Mouse (Mus musculus) neural tube, embryonic 14.5 days (tissue): Measurements from ENCODE around the gene Vps41. TPM values are rescaled to one million over a fixed set of nuclear protein-coding genes. Genes with fewer than 3 reads are reported as not detected.

Experiments used
- ATAC-seq: fragments of 200-750 bp; cut with Nextera tagmentation; 2 replicates; pipeline ENCODE4 v1.8.0; 2017; ENCODE audit warnings: low read depth, mild to moderate bottlenecking, moderate TSS enrichment, moderate library complexity
- H3K27ac ChIP-seq: fragments of 300-500 bp; sonication (generic); 2 replicates; pipeline ENCODE4 v1.5.1; 2014; ENCODE audit warnings: low read depth, mild to moderate bottlenecking, control low read depth, low read length, moderate library complexity, mixed read lengths
- H3K27me3 ChIP-seq: fragments of 300-500 bp; sonication (generic); 2 replicates; pipeline ENCODE4 v1.6.1; 2014; ENCODE audit warnings: low read length; ENCODE audit not compliant: control insufficient read depth, insufficient read depth
- H3K36me3 ChIP-seq: fragments of 300-500 bp; sonication (generic); 2 replicates; pipeline ENCODE4 v1.6.1; 2014; ENCODE audit warnings: low read length, mixed read lengths; ENCODE audit not compliant: control insufficient read depth, insufficient read depth
- H3K4me1 ChIP-seq: fragments of 300-500 bp; sonication (generic); 2 replicates; pipeline ENCODE4 v1.6.1; 2014; ENCODE audit warnings: low read length; ENCODE audit not compliant: control insufficient read depth, insufficient read depth
- H3K4me2 ChIP-seq: fragments of 300-500 bp; sonication (generic); 2 replicates; pipeline ENCODE4 v1.6.1; 2014; ENCODE audit warnings: mild to moderate bottlenecking, low read depth, low read length, control low read depth
- H3K4me3 ChIP-seq: fragments of 300-500 bp; sonication (generic); 2 replicates; pipeline ENCODE4 v1.5.1; 2014; ENCODE audit warnings: low read depth, low read length, control low read depth, mixed read lengths
- H3K9ac ChIP-seq: fragments of 300-500 bp; sonication (generic); replicated peaks from 2 replicates; pipeline ENCODE4 v1.6.1; 2014; ENCODE audit warnings: low read depth, mild to moderate bottlenecking, control low read depth, low read length, mixed read lengths
- H3K9me3 ChIP-seq: fragments of 300-500 bp; sonication (generic); 2 replicates; pipeline ENCODE4 v1.6.1; 2016; ENCODE audit warnings: low read length; ENCODE audit not compliant: control insufficient read depth
- WGBS: fragments of 180-500 bp; shearing (Covaris S2); extraction: QIAGEN DNeasy Blood & Tissue Kit; methylation state at CpG from one replicate; pipeline ENCODE4 v1.1.7; 2014; 5-methylcytosine and 5-hydroxymethylcytosine counted together
- polyA plus RNA-seq: library from polyadenylated mRNA; unstranded; fragments of >200 nt; fragmentation: Nextera tagmentation; extraction: Ambion mirVana; gene quantifications from 2 replicates; pipeline ENCODE4 v1.2.1, GENCODE M21; 2014

Gene Vps41
- polyA plus RNA-seq, 1 experiment from 2014 or later = 131 TPM

DNA sequence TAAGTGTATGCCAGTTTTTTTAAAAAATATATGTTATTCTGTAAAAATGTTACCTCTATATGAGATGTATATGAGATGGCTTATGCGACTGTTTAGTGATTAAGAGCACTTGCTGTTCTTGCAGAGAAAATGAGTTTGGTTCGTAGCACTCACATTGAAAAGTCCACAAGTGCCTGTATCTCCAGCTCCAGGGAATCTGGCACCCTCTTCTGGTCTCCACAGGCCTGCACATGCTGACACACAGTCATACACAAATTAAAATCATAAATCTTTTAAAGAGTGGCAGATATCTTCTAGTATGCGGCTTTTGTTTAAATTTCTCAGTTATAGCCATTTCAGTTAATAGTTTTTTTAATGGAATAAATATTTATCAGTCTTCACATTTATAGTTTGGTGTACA, 40.9 kb downstream of the Vps41 start:
- H3K4me1 ChIP-seq = no peaks in the 10 kb centered on the region
- H3K9ac ChIP-seq = no peak overlapping the region
- no peak for ATAC-seq
- WGBS = 81% methylated on average over 3 of the region's 3 CpGs
- no peak overlapping the region for H3K4me3 ChIP-seq
- H3K27me3 ChIP-seq = no peaks in the 10 kb centered on the region
- H3K36me3 ChIP-seq = no peaks in the 10 kb centered on the region
- H3K27ac ChIP-seq = no peak overlapping the region
- no peak overlapping the region for H3K4me2 ChIP-seq
- H3K9me3 ChIP-seq = no peaks in the 10 kb centered on the region

DNA sequence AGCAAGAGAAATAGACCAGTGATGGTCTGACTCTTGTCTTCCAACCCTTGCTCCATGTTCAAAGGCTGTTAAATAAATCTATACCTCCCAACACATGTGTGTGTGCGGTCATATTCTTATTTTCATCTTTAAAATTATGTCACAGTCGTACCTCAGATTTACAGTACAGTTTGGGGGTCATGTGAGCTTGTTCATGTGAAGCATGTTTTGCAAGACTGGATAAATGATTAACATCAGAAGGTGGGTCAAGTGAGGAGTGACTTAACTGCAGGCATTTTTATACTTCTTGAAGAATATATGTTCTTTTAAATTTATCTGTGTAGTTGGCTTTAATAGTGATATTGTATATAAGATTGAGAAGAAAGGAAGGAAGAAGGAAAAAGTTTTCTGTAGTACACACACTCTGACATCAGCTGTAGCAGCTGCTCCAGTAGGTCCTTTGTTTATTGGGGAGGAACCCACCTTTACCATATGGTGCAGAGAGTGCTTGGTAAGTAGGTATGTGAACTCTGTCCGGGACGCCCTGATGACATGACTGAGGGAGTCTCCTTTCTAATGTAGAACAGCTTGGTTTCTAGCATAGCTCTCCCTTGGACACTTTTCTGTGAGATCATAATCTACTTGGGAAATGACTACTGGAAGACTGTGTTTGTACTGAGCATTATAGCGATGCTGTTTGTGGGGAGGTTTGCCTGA, 42.4 kb downstream of the Vps41 start:
- Histone ChIP-seq H3K4me2 (no peak overlapping the region), H3K4me1 (no peaks in the 10 kb centered on the region), H3K4me3 (no peak overlapping the region), H3K9me3 (no peaks in the 10 kb centered on the region), H3K36me3 (no peaks in the 10 kb centered on the region), H3K9ac (no peak overlapping the region), H3K27ac (no peak overlapping the region), H3K27me3 (no peaks in the 10 kb centered on the region)
- 91% methylated on average over 5 of the region's 5 CpGs for WGBS
- no peak for ATAC-seq

GRCm38 (mm10) chr13:18761452-18761851, 44.4 kb downstream of the Vps41 start:
- H3K27me3 ChIP-seq = no peaks in the 10 kb centered on the region
- no peak overlapping the region for H3K4me2 ChIP-seq
- no peaks in the 10 kb centered on the region for H3K9me3 ChIP-seq
- no peaks in the 10 kb centered on the region for H3K4me1 ChIP-seq
- H3K36me3 ChIP-seq = no peaks in the 10 kb centered on the region
- no peak overlapping the region for H3K4me3 ChIP-seq
- H3K9ac ChIP-seq = no peak overlapping the region
- ATAC-seq = no peak
- WGBS = 20% methylated on average over 1 of the region's 1 CpGs
- H3K27ac ChIP-seq = no peak overlapping the region

DNA sequence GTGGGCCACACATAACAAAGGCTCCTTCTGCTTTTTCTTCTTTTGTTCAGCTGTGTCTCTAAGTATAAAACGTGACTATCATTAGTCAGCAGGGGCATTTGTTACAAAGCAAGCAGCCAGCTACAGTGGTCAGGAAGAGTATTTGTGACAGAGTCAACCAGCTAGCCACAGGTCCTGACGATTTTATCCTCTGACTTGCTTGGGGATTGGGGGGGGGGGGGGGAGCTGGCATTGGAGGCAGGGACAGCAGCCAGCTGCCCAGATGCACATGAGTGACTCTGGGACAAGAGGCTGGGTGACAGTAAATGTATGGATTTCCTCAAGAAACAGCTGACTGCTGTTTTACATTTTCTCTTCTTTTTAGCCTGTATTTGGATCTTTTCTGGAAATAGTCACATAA, 50.8 kb downstream of the Vps41 start:
- Histone ChIP-seq H3K27ac (no peak overlapping the region), H3K4me3 (no peak overlapping the region), H3K9ac (no peak overlapping the region), H3K36me3 (no peaks in the 10 kb centered on the region), H3K4me1 (0 out of 2 replicates have a peak, but pooled peaks cover 6% of the 10 kb centered on the region), H3K27me3 (no peaks in the 10 kb centered on the region), H3K9me3 (no peaks in the 10 kb centered on the region), H3K4me2 (no peak overlapping the region)
- ATAC-seq = no peak
- WGBS = 8% methylated on average over 2 of the region's 2 CpGs

DNA sequence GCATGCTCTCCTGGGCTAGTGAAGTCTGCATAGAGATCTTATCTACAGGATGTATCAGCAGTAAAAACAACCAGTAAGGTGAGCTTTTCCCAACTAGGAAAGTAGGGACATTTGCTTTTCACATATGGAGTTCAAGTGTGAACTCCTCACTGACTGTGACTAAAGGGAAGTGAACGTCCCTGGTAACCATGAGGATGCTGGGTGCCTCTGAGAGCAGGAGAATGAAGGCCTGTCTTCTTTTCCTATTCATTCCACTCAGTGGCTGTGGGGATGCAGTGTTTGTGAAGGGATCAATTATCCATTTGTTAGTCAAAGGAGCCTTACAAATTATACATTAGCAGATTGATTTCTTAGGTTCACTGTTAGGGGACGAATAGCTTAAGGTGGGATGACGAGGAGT, 51.4 kb downstream of the Vps41 start:
- whole genome bisulfite sequencing = 13% methylated on average over 3 of the region's 3 CpGs
- ATAC-seq = peak; percentile 54; the same call in 1 of the 2 replicates
- no peaks in the 10 kb centered on the region for H3K36me3 ChIP-seq
- no peak overlapping the region for H3K9ac ChIP-seq
- H3K27me3 ChIP-seq = no peaks in the 10 kb centered on the region
- H3K27ac ChIP-seq = no peak overlapping the region
- H3K4me1 ChIP-seq = 0 out of 2 replicates have a peak, but pooled peaks cover 6% of the 10 kb centered on the region
- no peak overlapping the region for H3K4me2 ChIP-seq
- H3K4me3 ChIP-seq = no peak overlapping the region
- H3K9me3 ChIP-seq = no peaks in the 10 kb centered on the region

DNA sequence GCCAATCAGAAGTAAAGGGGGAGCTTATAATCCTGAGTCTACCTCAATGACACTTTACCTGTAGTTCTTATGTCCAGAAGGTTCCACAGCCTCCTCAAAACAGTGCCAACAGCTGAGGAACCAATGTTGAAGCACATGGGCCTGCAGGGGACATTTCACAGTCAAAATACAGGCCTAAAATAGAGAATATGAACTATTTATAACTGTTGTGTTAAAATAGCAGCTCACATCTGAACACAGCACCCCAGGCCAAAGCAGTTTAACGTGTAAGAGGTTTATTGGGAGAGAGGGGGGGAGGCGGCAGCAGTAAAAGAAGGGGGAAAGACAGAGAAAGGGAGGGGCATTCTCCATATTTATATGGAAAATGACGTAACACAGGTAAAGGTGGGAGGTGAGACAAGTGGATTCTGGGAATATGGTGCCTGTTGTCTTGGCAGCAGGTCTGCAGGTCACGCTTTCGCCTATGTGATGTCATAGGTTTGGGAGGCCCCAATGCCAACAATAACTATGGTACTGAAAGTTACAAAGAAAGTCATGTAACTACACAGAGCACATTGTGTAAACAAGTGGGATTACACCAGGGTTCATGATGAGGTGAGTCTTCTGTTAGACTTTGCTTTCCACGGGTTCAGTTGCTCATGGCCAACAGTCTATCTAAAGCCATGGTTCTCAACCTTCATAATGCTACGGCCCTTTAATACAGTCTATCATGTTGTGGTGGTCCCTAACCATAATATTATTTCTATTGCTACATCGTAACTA, 56.5 kb downstream of the Vps41 start:
- H3K4me1 ChIP-seq = no peaks in the 10 kb centered on the region
- no peak overlapping the region for H3K4me3 ChIP-seq
- no peak overlapping the region for H3K9ac ChIP-seq
- ATAC-seq = no peak
- 96% methylated on average over 8 of the region's 8 CpGs for WGBS
- H3K27me3 ChIP-seq = no peaks in the 10 kb centered on the region
- no peak overlapping the region for H3K27ac ChIP-seq
- H3K4me2 ChIP-seq = no peak overlapping the region
- H3K36me3 ChIP-seq = no peaks in the 10 kb centered on the region
- no peaks in the 10 kb centered on the region for H3K9me3 ChIP-seq

GRCm38 (mm10) chr13:18781250-18781649, 64.2 kb downstream of the Vps41 start:
- Histone ChIP-seq H3K4me1 (no peaks in the 10 kb centered on the region), H3K27ac (no peak overlapping the region), H3K27me3 (no peaks in the 10 kb centered on the region), H3K9me3 (no peaks in the 10 kb centered on the region), H3K4me2 (no peak overlapping the region), H3K9ac (no peak overlapping the region), H3K4me3 (no peak overlapping the region), H3K36me3 (no peaks in the 10 kb centered on the region)
- ATAC-seq = no peak
- 87% methylated on average over 2 of the region's 2 CpGs for WGBS

DNA sequence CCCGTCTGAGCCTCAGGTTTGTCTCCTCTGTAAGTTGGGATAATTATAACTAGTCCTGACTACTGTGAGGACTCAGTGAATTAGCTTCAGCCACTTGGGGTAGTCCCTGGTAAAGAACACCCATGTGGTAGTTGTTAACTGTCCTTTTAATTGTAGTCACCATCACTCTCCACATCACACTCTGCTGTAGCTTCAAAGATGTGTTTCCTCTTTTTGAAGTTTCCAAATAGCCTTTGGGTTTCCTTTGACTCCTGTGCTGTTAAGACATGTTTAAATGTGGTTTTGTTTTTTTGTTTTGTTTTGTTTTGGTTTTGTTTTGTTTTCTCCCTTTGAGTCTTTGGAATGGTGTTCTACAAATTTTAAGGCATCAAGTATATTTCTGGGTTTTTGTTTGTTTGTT, 68.6 kb downstream of the Vps41 start:
- no peak overlapping the region for H3K9ac ChIP-seq
- H3K36me3 ChIP-seq = no peaks in the 10 kb centered on the region
- no peak for ATAC-seq
- 72% methylated on average over 1 of the region's 1 CpGs for WGBS
- no peaks in the 10 kb centered on the region for H3K27me3 ChIP-seq
- H3K27ac ChIP-seq = no peak overlapping the region
- H3K4me1 ChIP-seq = no peaks in the 10 kb centered on the region
- no peaks in the 10 kb centered on the region for H3K9me3 ChIP-seq
- no peak overlapping the region for H3K4me2 ChIP-seq
- no peak overlapping the region for H3K4me3 ChIP-seq

GRCm38 (mm10) chr13:18788040-18788439, 71.0 kb downstream of the Vps41 start:
- H3K4me3 ChIP-seq = no peak overlapping the region
- H3K27ac ChIP-seq = no peak overlapping the region
- no peak for ATAC-seq
- no peaks in the 10 kb centered on the region for H3K4me1 ChIP-seq
- H3K27me3 ChIP-seq = no peaks in the 10 kb centered on the region
- H3K36me3 ChIP-seq = no peaks in the 10 kb centered on the region
- H3K9ac ChIP-seq = no peak overlapping the region
- H3K4me2 ChIP-seq = no peak overlapping the region
- H3K9me3 ChIP-seq = no peaks in the 10 kb centered on the region
- WGBS = 97% methylated on average over 4 of the region's 4 CpGs
